Mouse (Mus musculus) limb, embryonic 15.5 days (tissue): ENCODE data around the gene Prrg4. TPM values are rescaled to one million over a fixed set of nuclear protein-coding genes. Genes with fewer than 3 reads are reported as not detected.

ENCODE experiments used
- ATAC-seq: fragments of 200-750 bp; cut with Nextera tagmentation; 2 replicates; pipeline ENCODE4 v1.8.0; 2017; ENCODE audit warnings: low read depth, moderate TSS enrichment; ENCODE audit not compliant: insufficient number of reproducible peaks, low FRiP score, low TSS enrichment
- H3K27ac ChIP-seq: fragments of 300-500 bp; sonication (generic); 2 replicates; pipeline ENCODE4 v1.5.1; 2015; ENCODE audit warnings: moderate library complexity, mild to moderate bottlenecking, inconsistent platforms
- H3K27me3 ChIP-seq: fragments of 300-500 bp; sonication (generic); 2 replicates; pipeline ENCODE4 v1.6.1; 2015; ENCODE audit warnings: inconsistent platforms
- H3K36me3 ChIP-seq: fragments of 300-500 bp; sonication (generic); 2 replicates; pipeline ENCODE4 v1.6.1; 2015; ENCODE audit warnings: inconsistent platforms
- H3K4me1 ChIP-seq: fragments of 300-500 bp; sonication (generic); 2 replicates; pipeline ENCODE4 v1.6.1; 2015; ENCODE audit warnings: inconsistent platforms
- H3K4me2 ChIP-seq: fragments of 300-500 bp; sonication (generic); 2 replicates; pipeline ENCODE4 v1.6.1; 2015; ENCODE audit warnings: mild to moderate bottlenecking, inconsistent platforms
- H3K4me3 ChIP-seq: fragments of 300-500 bp; sonication (generic); 2 replicates; pipeline ENCODE4 v1.5.1; 2015; ENCODE audit warnings: mild to moderate bottlenecking, inconsistent platforms
- H3K9ac ChIP-seq: fragments of 300-500 bp; sonication (generic); 2 replicates; pipeline ENCODE4 v1.6.1; 2015; ENCODE audit warnings: inconsistent platforms
- H3K9me3 ChIP-seq: fragments of 300-500 bp; sonication (generic); 2 replicates; pipeline ENCODE4 v1.6.1; 2016; ENCODE audit warnings: inconsistent platforms
- WGBS: fragments of 180-500 bp; shearing (Covaris S2); methylation state at CpG from one replicate; pipeline ENCODE4 v1.1.7; 2015; 5-methylcytosine and 5-hydroxymethylcytosine counted together
- polyA plus RNA-seq: library from polyadenylated mRNA; unstranded; fragments of >200 nt; fragmentation: Nextera tagmentation; extraction: Ambion mirVana; gene quantifications from 2 replicates; pipeline ENCODE4 v1.2.1, GENCODE M21; 2015

Prrg4 gene
- polyA plus RNA-seq, 1 experiment from 2014 or later: 10.4 TPM

DNA sequence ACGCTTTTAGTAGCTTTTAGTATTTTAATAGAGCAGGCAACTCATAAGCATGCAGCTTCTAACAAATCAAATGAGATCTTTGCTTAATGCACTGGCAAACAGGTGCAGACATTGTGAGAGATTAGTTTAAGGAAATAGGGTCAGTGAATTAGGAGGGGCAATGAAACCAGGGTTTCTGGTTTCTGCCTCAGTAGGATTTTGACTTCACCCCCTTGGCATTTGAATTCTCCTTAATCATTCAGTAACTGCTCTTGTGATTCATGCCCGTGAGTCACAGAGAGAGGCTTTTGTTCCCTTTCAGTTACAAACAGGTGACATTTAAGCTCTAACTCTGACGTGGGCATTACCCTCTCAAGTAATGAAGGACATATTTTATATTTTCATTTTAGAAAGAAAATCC, 6.1 kb upstream of the Prrg4 start:
- Histone ChIP-seq H3K9me3 (no peaks in the 10 kb centered on the region), H3K4me1 (no peaks in the 10 kb centered on the region), H3K9ac (no peak overlapping the region), H3K27me3 (no peaks in the 10 kb centered on the region; the same call in 1 of the 2 replicates), H3K36me3 (no peaks in the 10 kb centered on the region), H3K27ac (no peak overlapping the region), H3K4me3 (no peak overlapping the region), H3K4me2 (no peak overlapping the region)
- no peak for ATAC-seq
- 34% methylated on average over 3 of the region's 3 CpGs for WGBS

DNA sequence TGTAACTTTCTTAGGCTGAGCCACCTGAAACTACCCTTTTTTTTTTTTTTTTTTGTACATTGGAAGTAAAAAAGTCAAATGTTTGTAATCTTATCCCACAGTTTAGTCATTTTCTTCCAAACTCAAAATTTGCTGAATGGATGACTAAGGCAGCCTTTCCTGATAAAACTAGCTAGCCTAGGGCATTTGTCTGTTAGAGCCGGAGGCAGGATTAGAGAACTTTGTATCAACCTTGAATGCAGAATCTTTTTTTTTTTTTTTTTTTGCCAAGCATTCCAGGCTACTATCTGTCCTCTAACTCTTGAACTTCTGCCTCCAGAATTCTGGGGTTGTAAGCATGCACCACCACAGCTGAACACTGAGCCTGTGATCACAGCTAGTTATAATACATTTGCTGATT, 5.2 kb upstream of the Prrg4 start:
- no peaks in the 10 kb centered on the region for H3K9me3 ChIP-seq
- H3K27ac ChIP-seq: no peak overlapping the region
- WGBS: 73% methylated on average over 1 of the region's 1 CpGs
- no peak overlapping the region for H3K4me2 ChIP-seq
- no peak overlapping the region for H3K4me3 ChIP-seq
- H3K4me1 ChIP-seq: peaks cover under 1% of the 10 kb centered on the region; the same call in 1 of the 2 replicates
- H3K27me3 ChIP-seq: no peaks in the 10 kb centered on the region; the same call in 1 of the 2 replicates
- ATAC-seq: no peak
- no peaks in the 10 kb centered on the region for H3K36me3 ChIP-seq
- H3K9ac ChIP-seq: no peak overlapping the region

DNA sequence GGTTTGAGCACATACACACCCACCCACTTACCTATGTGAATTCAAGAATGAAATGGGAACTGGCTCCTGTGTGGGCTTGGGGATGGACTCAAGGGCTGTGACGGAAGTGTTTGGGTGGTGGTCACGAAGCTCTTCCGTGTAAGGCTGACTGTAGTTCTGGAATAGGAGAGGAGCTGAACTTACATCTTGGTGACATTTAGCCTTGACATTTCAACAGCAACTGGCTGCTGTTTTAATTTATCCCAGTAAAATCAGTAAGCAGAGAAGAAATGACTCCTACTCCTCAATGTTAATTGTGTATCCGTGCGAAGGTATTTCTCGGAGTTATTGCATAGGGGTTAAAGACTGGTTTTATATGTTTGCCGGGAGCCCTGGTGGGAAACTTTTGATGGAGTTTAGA, 2.9 kb upstream of the Prrg4 start:
- Histone ChIP-seq H3K9ac (no peak overlapping the region), H3K9me3 (no peaks in the 10 kb centered on the region), H3K4me1 (peaks cover 11% of the 10 kb centered on the region), H3K4me3 (no peak overlapping the region), H3K36me3 (no peaks in the 10 kb centered on the region), H3K27ac (no peak overlapping the region), H3K4me2 (no peak overlapping the region), H3K27me3 (no peaks in the 10 kb centered on the region; the same call in 1 of the 2 replicates)
- WGBS: 85% methylated on average over 7 of the region's 7 CpGs
- ATAC-seq: no peak

DNA sequence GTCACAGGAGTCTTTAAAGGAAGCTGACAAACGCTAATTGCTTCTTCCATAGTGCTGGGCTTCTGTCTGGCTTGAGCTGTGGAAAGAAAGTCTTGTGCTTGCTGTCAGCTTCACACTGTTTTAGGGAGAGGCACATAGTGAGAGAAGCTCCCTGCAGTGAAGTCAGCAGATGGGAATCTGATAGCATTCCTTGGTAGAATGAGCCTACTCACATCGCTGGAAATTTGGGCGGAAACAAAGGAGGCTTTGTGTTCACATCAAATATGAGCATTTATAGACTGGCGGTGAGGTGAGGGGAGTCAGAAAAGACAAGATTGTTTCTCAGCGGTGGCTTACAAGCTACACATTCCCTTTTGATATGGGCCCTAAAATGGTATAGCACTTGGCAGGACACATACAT, 2.0 kb upstream of the Prrg4 start:
- Histone ChIP-seq H3K27ac (no peak overlapping the region), H3K36me3 (no peaks in the 10 kb centered on the region), H3K9me3 (no peaks in the 10 kb centered on the region), H3K4me2 (no peak overlapping the region), H3K9ac (no peak overlapping the region), H3K4me1 (peaks cover 16% of the 10 kb centered on the region), H3K27me3 (no peaks in the 10 kb centered on the region; the same call in 1 of the 2 replicates), H3K4me3 (no peak overlapping the region)
- WGBS: 34% methylated on average over 5 of the region's 5 CpGs
- no peak for ATAC-seq

DNA sequence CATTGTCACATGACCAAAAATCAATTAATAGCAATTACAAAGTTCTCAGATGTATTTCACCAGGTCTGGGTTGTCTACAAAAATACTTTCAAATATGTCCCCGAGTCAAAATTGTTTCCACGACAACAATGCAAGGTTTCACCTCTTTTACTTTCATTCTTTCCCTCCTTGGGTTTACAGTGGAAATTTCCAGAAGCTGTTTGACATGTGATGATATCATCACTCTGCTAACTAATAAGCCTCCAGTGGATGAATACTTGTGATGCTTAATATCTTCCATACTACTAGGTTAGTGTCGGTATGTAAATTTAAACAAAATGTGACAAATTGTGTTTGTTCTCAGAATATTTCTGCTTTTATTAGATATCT, 299 bp upstream of the Prrg4 start:
- H3K9ac ChIP-seq: no peak overlapping the region
- no peak overlapping the region for H3K27ac ChIP-seq
- no peaks in the 10 kb centered on the region for H3K36me3 ChIP-seq

DNA sequence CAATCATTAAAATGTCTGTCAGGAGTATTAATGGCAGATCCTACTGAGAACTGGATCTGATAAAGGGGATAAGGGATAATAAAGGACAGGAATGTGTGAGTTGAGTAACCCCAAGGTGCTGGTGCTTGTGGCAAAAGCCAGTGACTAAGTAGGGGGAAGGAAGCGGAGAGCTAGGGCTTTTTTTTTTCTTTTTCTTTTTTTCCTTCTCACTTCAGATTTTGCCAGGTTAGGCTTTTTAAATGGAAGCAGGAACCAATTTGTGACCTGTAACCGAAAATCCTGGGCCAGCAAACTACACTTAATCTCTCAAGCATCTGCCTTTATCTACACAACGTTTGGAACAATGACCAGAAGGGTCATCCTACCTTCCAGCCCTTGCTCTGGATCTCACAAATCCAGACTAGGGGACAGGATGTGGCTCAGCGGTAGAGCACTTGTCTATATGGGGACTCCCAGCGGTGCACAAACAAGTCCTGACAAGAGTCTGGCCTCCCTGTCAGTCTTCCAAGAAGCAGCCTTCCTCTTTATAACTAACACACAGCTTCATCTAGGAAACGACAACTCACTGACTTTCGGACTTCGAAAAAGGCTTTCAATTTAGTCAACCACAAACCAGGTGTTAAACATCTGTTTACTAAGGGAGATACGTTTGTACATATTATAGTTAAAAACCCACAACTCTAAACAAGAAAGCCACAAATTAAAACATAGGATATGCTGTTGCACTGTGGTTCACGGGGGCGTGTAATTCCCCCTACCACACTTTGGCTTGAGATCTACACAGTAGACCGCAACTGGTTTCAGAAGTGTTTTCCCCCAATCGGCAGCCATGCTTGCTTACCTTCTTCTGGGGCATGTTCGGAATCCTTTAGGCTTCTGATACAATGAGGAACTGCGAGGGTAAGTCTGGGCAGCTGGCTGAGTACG, 1.2 kb downstream of the Prrg4 start:
- H3K36me3 ChIP-seq: no peaks in the 10 kb centered on the region
- no peak overlapping the region for H3K9ac ChIP-seq
- H3K4me1 ChIP-seq: peaks cover 17% of the 10 kb centered on the region
- H3K9me3 ChIP-seq: no peaks in the 10 kb centered on the region
- no peaks in the 10 kb centered on the region; the same call in 1 of the 2 replicates for H3K27me3 ChIP-seq
- 22% methylated on average over 16 of the region's 16 CpGs for WGBS
- no peak overlapping the region for H3K27ac ChIP-seq
- no peak for ATAC-seq
- H3K4me3 ChIP-seq: peak overlapping the region; percentile 54
- peak overlapping the region; percentile 98 for H3K4me2 ChIP-seq

More for the DNA sequence above, 299 bp upstream of the Prrg4 start:
- WGBS: 53% methylated on average over 3 of the region's 3 CpGs
- Histone ChIP-seq H3K4me2 (peak overlapping the region; percentile 98), H3K4me1 (peaks cover 17% of the 10 kb centered on the region), H3K9me3 (no peaks in the 10 kb centered on the region), H3K27me3 (no peaks in the 10 kb centered on the region; the same call in 1 of the 2 replicates), H3K4me3 (peak overlapping the region; percentile 54)
- no peak for ATAC-seq

GRCm38 (mm10) chr2:104847645-104848044, 2.0 kb downstream of the Prrg4 start:
- no peak overlapping the region for H3K4me2 ChIP-seq
- no peak overlapping the region for H3K27ac ChIP-seq
- 44% methylated on average over 2 of the region's 2 CpGs for WGBS
- no peak for ATAC-seq
- H3K36me3 ChIP-seq: no peaks in the 10 kb centered on the region
- H3K27me3 ChIP-seq: no peaks in the 10 kb centered on the region; the same call in 1 of the 2 replicates
- H3K9me3 ChIP-seq: no peaks in the 10 kb centered on the region
- no peak overlapping the region for H3K9ac ChIP-seq
- H3K4me3 ChIP-seq: no peak overlapping the region
- H3K4me1 ChIP-seq: peaks cover 17% of the 10 kb centered on the region

DNA sequence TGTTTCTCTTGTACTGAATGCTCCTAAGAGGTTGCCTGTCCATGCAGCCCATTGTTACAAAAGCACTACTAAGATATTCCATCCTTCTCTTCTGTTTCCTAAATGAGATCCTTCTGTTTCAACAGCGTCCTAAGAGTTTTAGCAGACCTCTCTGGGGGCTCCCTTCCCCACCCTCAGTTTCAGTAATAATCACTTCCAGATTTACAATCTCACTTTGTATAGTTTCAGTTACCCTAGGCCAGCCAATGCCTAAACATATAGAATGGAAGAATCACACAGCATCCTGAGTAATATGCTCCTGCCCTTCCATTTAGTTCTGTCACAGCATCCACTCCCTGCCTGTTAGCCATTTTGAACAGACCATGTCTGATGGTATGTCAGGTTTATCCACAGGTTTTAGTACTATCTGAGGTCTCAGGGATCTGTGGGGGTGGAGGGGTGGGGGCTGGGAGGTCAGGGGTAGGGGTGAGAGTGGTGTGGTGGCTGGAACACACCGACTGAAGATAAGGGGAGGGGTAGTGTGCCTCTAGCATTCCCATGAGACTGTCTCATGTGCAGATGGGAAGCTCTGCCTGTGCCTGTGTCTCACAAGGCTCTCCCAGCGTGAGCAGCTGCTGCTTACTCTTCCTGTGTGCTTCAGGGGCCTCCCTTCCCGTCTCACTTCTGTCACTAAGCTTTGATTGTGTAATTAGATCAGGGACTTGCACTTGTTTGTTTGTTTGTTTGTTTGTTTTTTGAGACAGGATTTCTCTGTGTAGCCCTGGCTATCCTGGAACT, 2.9 kb downstream of the Prrg4 start:
- no peak overlapping the region for H3K27ac ChIP-seq
- no peaks in the 10 kb centered on the region for H3K36me3 ChIP-seq
- H3K4me3 ChIP-seq: no peak overlapping the region
- H3K4me1 ChIP-seq: peaks cover 17% of the 10 kb centered on the region
- no peak for ATAC-seq
- H3K9ac ChIP-seq: no peak overlapping the region
- H3K27me3 ChIP-seq: no peaks in the 10 kb centered on the region; the same call in 1 of the 2 replicates
- no peak overlapping the region for H3K4me2 ChIP-seq
- 30% methylated on average over 4 of the region's 4 CpGs for WGBS
- H3K9me3 ChIP-seq: no peaks in the 10 kb centered on the region

DNA sequence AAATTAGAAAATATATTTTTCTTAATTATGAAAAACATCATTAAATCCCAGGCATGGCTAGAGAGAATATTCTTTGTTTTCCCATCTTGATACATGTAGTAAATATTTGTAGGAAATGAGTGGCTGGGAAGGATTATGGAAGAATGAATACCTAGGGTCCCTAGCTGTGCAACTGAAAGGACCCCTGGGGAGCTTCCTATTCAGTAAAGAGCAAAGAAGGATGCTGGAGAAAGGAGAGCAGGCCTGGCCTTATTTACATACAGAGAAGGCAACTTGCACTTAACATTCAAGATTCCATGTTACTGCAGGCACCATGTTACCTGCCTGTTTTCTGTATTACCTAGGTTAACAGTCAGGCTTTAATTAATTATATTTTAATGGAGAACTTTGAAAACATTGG, 7.1 kb downstream of the Prrg4 start:
- Histone ChIP-seq H3K27me3 (no peaks in the 10 kb centered on the region), H3K9ac (no peak overlapping the region), H3K9me3 (no peaks in the 10 kb centered on the region), H3K4me1 (peaks cover 5% of the 10 kb centered on the region; the same call in 1 of the 2 replicates), H3K4me2 (no peak overlapping the region), H3K4me3 (no peak overlapping the region), H3K36me3 (no peaks in the 10 kb centered on the region), H3K27ac (no peak overlapping the region)
- ATAC-seq: no peak

DNA sequence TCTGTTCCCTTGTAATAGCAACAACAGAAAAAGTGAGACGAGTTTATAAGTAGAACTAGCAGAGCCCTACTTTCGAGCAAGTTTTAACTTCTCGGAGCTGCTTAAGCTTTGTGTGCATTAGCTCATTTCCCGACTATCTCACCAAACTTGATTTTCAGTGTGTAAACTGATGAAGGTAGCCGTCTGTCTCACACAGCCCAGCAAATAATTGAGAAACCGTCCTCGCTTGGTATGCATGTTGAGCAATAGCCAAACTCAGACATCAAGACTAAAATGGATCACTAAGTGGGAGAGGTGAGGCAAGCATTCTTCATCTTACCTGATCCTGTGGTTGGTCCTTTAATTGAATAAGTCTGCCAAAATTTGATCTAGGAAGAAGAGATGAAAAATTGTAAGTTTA, 7.9 kb downstream of the Prrg4 start:
- H3K27me3 ChIP-seq: no peaks in the 10 kb centered on the region
- WGBS: 64% methylated on average over 7 of the region's 7 CpGs
- H3K9me3 ChIP-seq: no peaks in the 10 kb centered on the region
- H3K27ac ChIP-seq: no peak overlapping the region
- no peak overlapping the region for H3K4me3 ChIP-seq
- no peak for ATAC-seq
- H3K36me3 ChIP-seq: no peaks in the 10 kb centered on the region
- H3K4me1 ChIP-seq: peaks cover 1% of the 10 kb centered on the region; the same call in 1 of the 2 replicates
- no peak overlapping the region for H3K9ac ChIP-seq
- H3K4me2 ChIP-seq: no peak overlapping the region

- no peak overlapping the region for H3K9ac ChIP-seq
- no peaks in the 10 kb centered on the region for H3K4me1 ChIP-seq
- H3K9me3 ChIP-seq: no peaks in the 10 kb centered on the region
- no peak overlapping the region for H3K4me2 ChIP-seq
- H3K36me3 ChIP-seq: no peaks in the 10 kb centered on the region
- no peak for ATAC-seq
- H3K27me3 ChIP-seq: no peaks in the 10 kb centered on the region
- no peak overlapping the region for H3K27ac ChIP-seq
- H3K4me3 ChIP-seq: no peak overlapping the region
Measured at GRCm38 (mm10) chr2:104840974-104841373, 8.7 kb downstream of the Prrg4 start.

DNA sequence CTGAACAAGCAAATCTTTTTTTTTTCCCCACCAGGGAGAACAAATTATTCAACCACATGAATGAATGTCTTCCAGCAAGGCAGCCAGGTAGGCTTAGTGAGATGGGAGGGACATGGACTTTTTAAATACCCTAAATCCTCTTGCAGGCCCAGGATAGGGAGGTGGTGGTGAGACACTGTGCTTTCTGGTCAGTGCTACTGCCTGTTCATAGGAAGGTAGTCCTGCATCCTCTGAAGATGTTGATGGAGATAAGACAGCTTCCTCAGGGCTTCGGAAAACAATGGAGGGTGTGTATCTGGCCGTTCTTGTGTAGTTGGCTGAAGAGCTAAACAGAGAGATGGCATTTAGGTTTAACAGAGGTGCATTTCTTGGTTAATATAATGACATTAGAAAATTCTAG, 17.2 kb downstream of the Prrg4 start:
- H3K4me3 ChIP-seq: no peak overlapping the region
- H3K27me3 ChIP-seq: no peaks in the 10 kb centered on the region
- no peaks in the 10 kb centered on the region for H3K4me1 ChIP-seq
- ATAC-seq: no peak
- no peak overlapping the region for H3K9ac ChIP-seq
- WGBS: 81% methylated on average over 2 of the region's 2 CpGs
- no peak overlapping the region for H3K27ac ChIP-seq
- H3K36me3 ChIP-seq: no peaks in the 10 kb centered on the region
- no peaks in the 10 kb centered on the region for H3K9me3 ChIP-seq
- no peak overlapping the region for H3K4me2 ChIP-seq
